ENCODE assay signal across 22 mouse cellular contexts in the genomic region with DNA sequence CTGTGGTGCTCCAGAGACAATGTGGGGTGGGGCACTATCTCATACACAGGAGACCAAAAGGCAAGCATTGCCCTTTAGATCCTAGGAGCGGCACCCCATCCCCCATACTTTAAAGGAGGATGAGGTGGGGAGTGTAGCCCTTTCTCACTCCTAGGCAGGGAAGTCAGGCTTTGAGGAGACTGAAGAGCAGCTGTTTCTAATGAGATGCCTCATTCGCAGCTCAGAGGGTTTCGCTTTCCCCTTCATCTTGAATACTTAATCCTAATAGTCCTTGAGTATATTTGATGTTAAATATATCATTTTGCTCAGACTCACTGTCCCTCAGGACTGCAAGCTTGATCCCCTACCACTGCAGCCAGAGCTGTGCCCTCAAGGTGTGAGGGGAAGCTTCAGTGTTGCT. TPM values are rescaled to one million over a fixed set of nuclear protein-coding genes. Genes with fewer than 3 reads are reported as not detected.
DNase-seq lines count a peak whose midpoint lies in the region; ATAC-seq lines count a peak whose summit lies in the region.
"Had no signal": no experiment of that assay in that cellular context is flagged by ENCODE, and none has a peak within 500 bp of the region (broad histone marks: within the 10 kb centered on the region; RNA-seq: fewer than 3 reads in every experiment).

No protein-coding gene starts in this region.

- H3K9me3 ChIP-seq in forebrain, embryonic 12.5 days: no peaks in the 10 kb centered on the region
- H3K9me3 ChIP-seq in midbrain, embryonic 11.5 days (ENCODE audit: control insufficient read depth, low read length): no peaks in the 10 kb centered on the region
- H3K9me3 ChIP-seq: limb, embryonic 12.5 days; liver, embryonic 12.5 days had no signal

- peak overlapping the region; percentile 96 for H3K4me2 ChIP-seq in forebrain, embryonic 12.5 days
- H3K4me2 ChIP-seq in midbrain, embryonic 11.5 days: no peak overlapping the region
- H3K4me2 ChIP-seq: limb, embryonic 12.5 days; liver, embryonic 12.5 days had no signal

- peak overlapping the region; percentile 42; the same call in 1 of the 2 replicates for H3K9ac ChIP-seq in forebrain, embryonic 12.5 days
- no peak overlapping the region for H3K9ac ChIP-seq in midbrain, embryonic 11.5 days (ENCODE audit: low read length)
- H3K9ac ChIP-seq: limb, embryonic 12.5 days; liver, embryonic 12.5 days had no signal

- peak; percentile 17 for DNase-seq in cerebellum, adult 9-10 months
- DNase-seq in cerebellum, postnatal 14 days: no peak
- DNase-seq in ES-CJ7 (ENCODE audit: low read depth, low spot score) (peak; percentile 26), adipocyte (ENCODE audit: low spot score) (no peak)
- DNase-seq in midbrain, embryonic 11.5 days (ENCODE audit: low spot score, missing footprints): no peak
- DNase-seq in left cerebral cortex, adult 8-10 months (ENCODE audit: low spot score in 2 of 2): no peak
- no peak for DNase-seq in frontal cortex, postnatal 10 days (ENCODE audit: low spot score in 2 of 2)
- DNase-seq: cerebellum, postnatal 36 days; gastrocnemius, postnatal 14 days; heart, adult 18-20 months; heart, postnatal 36 days; kidney, postnatal 4 days; lung, adult 2 months; lung, postnatal 36 days; thymus, postnatal 14 days had no signal

- H3K4me1 ChIP-seq in forebrain, embryonic 12.5 days: peaks cover 84% of the 10 kb centered on the region
- H3K4me1 ChIP-seq in midbrain, embryonic 11.5 days (ENCODE audit: control insufficient read depth, insufficient read depth, low read length): peaks cover 56% of the 10 kb centered on the region

- peak overlapping the region; percentile 76 for H3K4me3 ChIP-seq in forebrain, embryonic 12.5 days (replicated peaks)
- no peak overlapping the region for H3K4me3 ChIP-seq in midbrain, embryonic 11.5 days (ENCODE audit: low read depth, low read length)
- H3K4me3 ChIP-seq: limb, embryonic 12.5 days; liver, embryonic 12.5 days had no signal

- H3K27me3 ChIP-seq in forebrain, embryonic 12.5 days: peaks cover 69% of the 10 kb centered on the region
- peaks cover 5% of the 10 kb centered on the region for H3K27me3 ChIP-seq in midbrain, embryonic 11.5 days (ENCODE audit: control insufficient read depth, insufficient read depth, low read length)

- ATAC-seq in forebrain, embryonic 12.5 days (ENCODE audit: low FRiP score): no peak
- ATAC-seq in midbrain, embryonic 11.5 days (ENCODE audit: low FRiP score): no peak
- ATAC-seq: CD4-positive, CD25-positive, alpha-beta regulatory T cell, adult 4 months; intestine, embryonic 16.5 days; liver, embryonic 12.5 days had no signal

- H3K36me3 ChIP-seq in forebrain, embryonic 12.5 days (replicated peaks): no peaks in the 10 kb centered on the region
- no peaks in the 10 kb centered on the region for H3K36me3 ChIP-seq in midbrain, embryonic 11.5 days (ENCODE audit: control insufficient read depth, insufficient read depth, low read length)
- H3K36me3 ChIP-seq: G1E; limb, embryonic 12.5 days; liver, embryonic 12.5 days had no signal

- 37% methylated on average over 3 of the region's 3 CpGs for WGBS in forebrain, embryonic 12.5 days
- 62% methylated on average over 3 of the region's 3 CpGs for WGBS in midbrain, embryonic 11.5 days

- no peak overlapping the region for H3K27ac ChIP-seq in forebrain, embryonic 12.5 days
- peak overlapping the region; percentile 14; the same call in 1 of the 2 replicates for H3K27ac ChIP-seq in midbrain, embryonic 11.5 days (ENCODE audit: low read depth, low read length)
- H3K27ac ChIP-seq: limb, embryonic 12.5 days; liver, embryonic 12.5 days had no signal

RNA-seq across cellular contexts. Expression of a gene that starts 3.1 kb away (rescaled TPM):
- polyA plus RNA-seq in forebrain, embryonic 12.5 days (2016; fragmentation: Nextera tagmentation; extraction: Ambion mirVana): 90.6 and 119 TPM in 2 replicates
- polyA plus RNA-seq in midbrain, embryonic 11.5 days (2014; fragmentation: Nextera tagmentation; extraction: Ambion mirVana): 117 and 124 TPM in 2 replicates
- 10 to 100 TPM in 3 of 4 experiments, 1 to 10 TPM in 1; 9.9 to 15.0 (median 11.5) TPM for total RNA-seq in left cerebral cortex, adult 8-10 months (2022)
- total RNA-seq: G1E; neutrophil, adult 5-6 weeks had no signal
- polyA plus RNA-seq: CD4-positive, CD25-positive, alpha-beta regulatory T cell, adult 4 months; G1E had no signal

Comparison
In these comparisons a context has a peak if more than half of its experiments do, and no peak if none do; other contexts are left out.
1. DNase-seq: peak in cerebellum, adult 9-10 months (single experiment) and ES-CJ7 (single experiment); none in cerebellum, postnatal 14 days (0 of 2), midbrain, embryonic 11.5 days (single experiment), left cerebral cortex, adult 8-10 months (0 of 2), frontal cortex, postnatal 10 days (0 of 2) and adipocyte (single experiment).